Mouse (Mus musculus): ENCODE data around the gene Gm38431. TPM values are rescaled to one million over a fixed set of nuclear protein-coding genes. Genes with fewer than 3 reads are reported as not detected.

Gm38431 gene
- polyA plus RNA-seq, 1 experiment from 2014 or later = 1.6 TPM

DNA sequence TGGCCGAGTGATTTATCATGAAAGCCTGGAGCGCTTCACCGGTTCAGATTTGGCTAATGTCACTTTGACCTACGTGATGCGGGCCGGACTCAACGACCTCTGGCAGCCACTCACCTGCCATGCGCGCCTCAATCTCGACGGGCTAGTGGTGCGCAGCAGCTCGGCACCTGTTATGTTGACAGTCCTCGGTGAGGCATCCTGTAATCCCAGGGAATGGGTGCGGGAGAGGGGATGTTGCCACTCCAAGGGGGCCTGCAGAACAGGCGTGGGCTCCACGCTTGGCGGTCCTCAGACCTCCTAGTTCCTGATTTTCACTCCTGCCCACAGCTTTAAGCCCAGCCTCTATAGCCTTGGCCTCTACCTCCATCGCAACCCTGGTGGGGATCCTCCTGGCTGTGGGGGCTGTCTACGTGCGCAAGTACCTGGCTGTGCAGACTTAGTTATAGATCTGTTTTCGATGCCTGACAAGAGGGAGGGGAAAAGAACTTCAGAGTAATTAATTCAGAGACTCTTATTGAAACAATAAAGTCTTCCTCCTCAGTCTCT is 61.7 kb downstream of the Gm38431 start:
- H3K27me3 ChIP-seq (ENCODE audit: control insufficient read depth, insufficient read depth, low read length) = peaks cover 73% of the 10 kb centered on the region
- WGBS = 23% methylated on average over 22 of the region's 22 CpGs
- H3K9ac ChIP-seq = no peak overlapping the region
- no peak for ATAC-seq (ENCODE audit: low FRiP score)
- H3K4me3 ChIP-seq (replicated peaks; ENCODE audit: low read length) = no peak overlapping the region
- no peak for DNase-seq (ENCODE audit: low spot score)
- H3K4me1 ChIP-seq (replicated peaks; ENCODE audit: control insufficient read depth, insufficient read depth, low read length) = peaks cover 30% of the 10 kb centered on the region
- H3K4me2 ChIP-seq (replicated peaks) = peak overlapping the region; percentile 90
- H3K9me3 ChIP-seq (ENCODE audit: control insufficient read depth, low read length) = no peaks in the 10 kb centered on the region
- no peak overlapping the region for H3K27ac ChIP-seq
- no peaks in the 10 kb centered on the region for H3K36me3 ChIP-seq (replicated peaks; ENCODE audit: control insufficient read depth, insufficient read depth)

DNA sequence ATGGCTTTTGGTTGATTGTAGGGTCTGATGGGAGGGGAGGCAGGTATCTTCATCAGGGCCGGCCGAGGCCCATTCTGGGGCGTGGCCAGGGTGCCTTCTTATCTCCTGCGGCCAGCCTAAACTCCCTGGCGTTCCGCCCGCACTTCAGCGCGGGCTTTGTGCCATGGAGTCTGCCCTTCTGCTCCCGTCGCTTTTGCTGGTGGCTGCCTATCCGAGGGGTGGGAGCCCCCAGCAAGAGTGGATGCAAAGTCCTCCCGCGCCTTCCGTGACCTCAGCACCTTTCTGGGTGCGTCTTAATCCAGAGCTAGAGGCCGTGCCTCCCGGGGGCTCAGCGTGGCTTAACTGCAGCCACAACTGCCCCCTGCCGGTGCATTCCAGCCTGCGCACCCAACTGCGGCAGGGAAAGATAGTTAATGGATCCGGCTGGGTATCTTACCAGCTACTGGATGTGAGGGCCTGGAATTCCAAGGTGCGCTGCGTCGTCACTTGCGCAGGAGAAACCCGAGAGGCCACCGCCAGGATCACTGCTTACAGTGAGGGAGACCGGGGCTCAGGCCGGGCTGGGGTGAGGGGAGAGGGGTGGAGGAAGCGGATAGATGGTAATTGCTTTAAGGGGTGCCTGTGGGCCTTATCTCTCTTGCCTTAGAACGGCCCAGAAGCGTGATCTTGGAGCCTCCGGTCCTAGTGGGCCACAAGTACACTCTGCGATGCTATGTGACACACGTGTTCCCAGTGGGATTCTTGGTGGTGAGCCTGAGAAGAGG is 62.3 kb downstream of the Gm38431 start, which contains the start of gene Icam4:
Icam4 (plus strand) TSS at position 83 of the 764 bp plus-strand sequence.
- Histone ChIP-seq H3K9me3 (ENCODE audit: control insufficient read depth, low read length) (no peaks in the 10 kb centered on the region), H3K36me3 (replicated peaks; ENCODE audit: control insufficient read depth, insufficient read depth) (no peaks in the 10 kb centered on the region), H3K27me3 (ENCODE audit: control insufficient read depth, insufficient read depth, low read length) (peaks cover 66% of the 10 kb centered on the region), H3K4me3 (replicated peaks; ENCODE audit: low read length) (peak within 1 kb of the TSS; percentile 19), H3K4me2 (replicated peaks) (peak within 1 kb of the TSS; percentile 44), H3K9ac (0 out of 2 replicates have a peak within 1 kb of the TSS, but pooled peaks have one; percentile 20), H3K27ac (no peak within 1 kb of the TSS), H3K4me1 (replicated peaks; ENCODE audit: control insufficient read depth, insufficient read depth, low read length) (peaks cover 29% of the 10 kb centered on the region)
- WGBS = 3% methylated on average over 37 of the region's 37 CpGs
- no peak for ATAC-seq (ENCODE audit: low FRiP score)
- peak; percentile 53 for DNase-seq (ENCODE audit: low spot score)

DNA sequence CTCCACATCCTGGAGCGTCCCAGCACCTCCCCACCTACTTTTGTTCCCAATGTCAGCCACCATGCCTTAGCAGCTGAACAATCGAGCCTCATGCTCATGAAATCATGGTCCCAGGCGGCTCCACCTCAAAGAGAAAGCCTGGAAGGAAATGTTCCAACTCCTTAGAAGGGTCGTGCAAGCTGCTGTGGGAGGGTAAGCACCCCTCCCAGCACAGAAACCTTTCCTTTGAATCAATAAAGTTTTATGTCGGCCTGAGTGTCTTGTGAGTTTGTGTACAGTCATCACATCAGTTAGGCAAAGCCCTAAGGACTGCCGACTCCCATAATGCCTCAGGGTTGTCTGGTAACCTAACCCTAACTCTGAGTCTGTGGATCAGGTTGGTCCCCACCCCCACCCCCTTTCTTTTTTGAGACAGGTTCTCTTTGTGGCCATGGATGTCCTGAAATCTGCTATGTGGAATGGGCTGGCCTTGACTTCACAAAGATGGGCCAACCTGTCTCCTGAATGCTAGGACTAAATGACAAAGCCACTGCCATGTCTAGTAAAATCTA is 63.2 kb downstream of the Gm38431 start:
- Histone ChIP-seq H3K4me1 (replicated peaks; ENCODE audit: control insufficient read depth, insufficient read depth, low read length) (peaks cover 29% of the 10 kb centered on the region), H3K4me3 (replicated peaks; ENCODE audit: low read length) (no peak overlapping the region), H3K9ac (no peak overlapping the region), H3K27me3 (ENCODE audit: control insufficient read depth, insufficient read depth, low read length) (peaks cover 58% of the 10 kb centered on the region), H3K9me3 (ENCODE audit: control insufficient read depth, low read length) (no peaks in the 10 kb centered on the region), H3K36me3 (replicated peaks; ENCODE audit: control insufficient read depth, insufficient read depth) (no peaks in the 10 kb centered on the region), H3K4me2 (replicated peaks) (no peak overlapping the region), H3K27ac (no peak overlapping the region)
- ATAC-seq (ENCODE audit: low FRiP score) (no peak), DNase-seq (ENCODE audit: low spot score) (no peak)
- 74% methylated on average over 6 of the region's 6 CpGs for WGBS

GRCm38 (mm10) chr9:21027774-21028290 is 64.0 kb downstream of the Gm38431 start:
- Histone ChIP-seq H3K9ac (no peak overlapping the region), H3K4me1 (replicated peaks; ENCODE audit: control insufficient read depth, insufficient read depth, low read length) (peaks cover 21% of the 10 kb centered on the region), H3K27ac (no peak overlapping the region), H3K9me3 (ENCODE audit: control insufficient read depth, low read length) (no peaks in the 10 kb centered on the region), H3K4me3 (replicated peaks; ENCODE audit: low read length) (no peak overlapping the region), H3K27me3 (ENCODE audit: control insufficient read depth, insufficient read depth, low read length) (peaks cover 50% of the 10 kb centered on the region), H3K36me3 (replicated peaks; ENCODE audit: control insufficient read depth, insufficient read depth) (no peaks in the 10 kb centered on the region), H3K4me2 (replicated peaks) (no peak overlapping the region)
- ATAC-seq (ENCODE audit: low FRiP score) (no peak), DNase-seq (ENCODE audit: low spot score) (no peak)
- 54% methylated on average over 8 of the region's 8 CpGs for WGBS

DNA sequence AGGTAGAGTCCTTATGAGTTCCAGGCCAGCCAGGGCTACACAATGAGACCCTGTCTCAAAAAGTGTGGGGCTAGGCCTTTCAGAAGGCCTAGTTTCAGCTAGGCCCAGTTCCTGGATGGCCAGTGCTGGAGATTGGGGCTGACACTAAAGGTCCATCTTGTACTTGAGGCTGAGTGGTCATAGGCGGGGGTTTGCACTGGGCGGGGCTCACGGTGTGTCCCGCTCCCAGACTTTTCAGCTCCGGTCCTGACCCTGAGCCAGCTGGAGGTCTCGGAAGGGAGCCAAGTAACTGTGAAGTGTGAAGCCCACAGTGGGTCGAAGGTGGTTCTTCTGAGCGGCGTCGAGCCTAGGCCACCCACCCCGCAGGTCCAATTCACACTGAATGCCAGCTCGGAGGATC is 64.9 kb downstream of the Gm38431 start:
- Histone ChIP-seq H3K36me3 (replicated peaks; ENCODE audit: control insufficient read depth, insufficient read depth) (no peaks in the 10 kb centered on the region), H3K4me2 (replicated peaks) (no peak overlapping the region), H3K9me3 (ENCODE audit: control insufficient read depth, low read length) (no peaks in the 10 kb centered on the region), H3K9ac (no peak overlapping the region), H3K27ac (no peak overlapping the region), H3K4me3 (replicated peaks; ENCODE audit: low read length) (no peak overlapping the region), H3K27me3 (ENCODE audit: control insufficient read depth, insufficient read depth, low read length) (peaks cover 43% of the 10 kb centered on the region), H3K4me1 (replicated peaks; ENCODE audit: control insufficient read depth, insufficient read depth, low read length) (peaks cover 12% of the 10 kb centered on the region; the same call in 1 of the 2 replicates)
- 85% methylated on average over 12 of the region's 12 CpGs for WGBS
- ATAC-seq (ENCODE audit: low FRiP score) (no peak), DNase-seq (ENCODE audit: low spot score) (no peak)

GRCm38 (mm10) chr9:21025258-21025810 is 66.5 kb downstream of the Gm38431 start:
- ATAC-seq (ENCODE audit: low FRiP score) (no peak), DNase-seq (ENCODE audit: low spot score) (no peak)
- no peaks in the 10 kb centered on the region for H3K9me3 ChIP-seq (ENCODE audit: control insufficient read depth, low read length)
- no peak overlapping the region for H3K4me3 ChIP-seq (replicated peaks; ENCODE audit: low read length)
- peaks cover 35% of the 10 kb centered on the region for H3K27me3 ChIP-seq (ENCODE audit: control insufficient read depth, insufficient read depth, low read length)
- H3K4me1 ChIP-seq (replicated peaks; ENCODE audit: control insufficient read depth, insufficient read depth, low read length) = peaks cover 9% of the 10 kb centered on the region; the same call in 1 of the 2 replicates
- H3K27ac ChIP-seq = no peak overlapping the region
- WGBS = 70% methylated on average over 19 of the region's 19 CpGs
- no peak overlapping the region for H3K4me2 ChIP-seq (replicated peaks)
- no peak overlapping the region for H3K9ac ChIP-seq
- no peaks in the 10 kb centered on the region for H3K36me3 ChIP-seq (replicated peaks; ENCODE audit: control insufficient read depth, insufficient read depth)

DNA sequence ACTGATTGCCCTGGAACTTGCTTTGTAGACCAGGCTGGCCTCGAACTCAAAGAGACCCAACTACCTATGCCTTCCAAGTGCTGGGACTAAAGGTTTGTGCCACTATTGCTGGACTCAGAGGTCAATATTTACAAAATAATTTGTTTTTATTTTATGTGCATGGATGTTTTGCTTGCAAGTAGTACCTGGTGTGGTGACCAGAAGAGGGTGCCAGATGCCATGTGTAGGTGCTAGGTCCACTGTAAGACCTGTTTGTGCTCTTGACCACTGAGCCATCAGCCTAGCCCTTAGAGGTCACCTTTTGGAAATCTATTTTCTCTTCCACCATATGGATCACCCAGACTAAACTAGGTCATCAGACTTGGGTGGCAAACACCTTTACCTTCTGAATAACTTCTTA is 69.1 kb downstream of the Gm38431 start:
- DNase-seq (ENCODE audit: low spot score) (no peak), ATAC-seq (ENCODE audit: low FRiP score) (no peak)
- WGBS = 82% methylated on average over 1 of the region's 1 CpGs

GRCm38 (mm10) chr9:21022288-21022687 is 69.5 kb downstream of the Gm38431 start:
- H3K4me2 ChIP-seq (replicated peaks) = no peak overlapping the region
- peaks cover 28% of the 10 kb centered on the region for H3K27me3 ChIP-seq (ENCODE audit: control insufficient read depth, insufficient read depth, low read length)
- ATAC-seq (ENCODE audit: low FRiP score) = no peak
- H3K27ac ChIP-seq = no peak overlapping the region
- WGBS = 64% methylated on average over 6 of the region's 6 CpGs
- no peaks in the 10 kb centered on the region for H3K4me1 ChIP-seq (replicated peaks; ENCODE audit: control insufficient read depth, insufficient read depth, low read length)
- no peaks in the 10 kb centered on the region for H3K9me3 ChIP-seq (ENCODE audit: control insufficient read depth, low read length)
- no peak overlapping the region for H3K9ac ChIP-seq
- no peaks in the 10 kb centered on the region for H3K36me3 ChIP-seq (replicated peaks; ENCODE audit: control insufficient read depth, insufficient read depth)
- no peak overlapping the region for H3K4me3 ChIP-seq (replicated peaks; ENCODE audit: low read length)
- no peak for DNase-seq (ENCODE audit: low spot score)

More for the DNA sequence above, 69.1 kb downstream of the Gm38431 start:
- Histone ChIP-seq H3K9ac (no peak overlapping the region), H3K4me1 (replicated peaks; ENCODE audit: control insufficient read depth, insufficient read depth, low read length) (no peaks in the 10 kb centered on the region), H3K4me2 (replicated peaks) (no peak overlapping the region), H3K27me3 (ENCODE audit: control insufficient read depth, insufficient read depth, low read length) (peaks cover 24% of the 10 kb centered on the region), H3K4me3 (replicated peaks; ENCODE audit: low read length) (no peak overlapping the region), H3K36me3 (replicated peaks; ENCODE audit: control insufficient read depth, insufficient read depth) (no peaks in the 10 kb centered on the region), H3K27ac (no peak overlapping the region), H3K9me3 (ENCODE audit: control insufficient read depth, low read length) (no peaks in the 10 kb centered on the region)

- H3K36me3 ChIP-seq (replicated peaks; ENCODE audit: control insufficient read depth, insufficient read depth) = no peaks in the 10 kb centered on the region
- no peaks in the 10 kb centered on the region for H3K9me3 ChIP-seq (ENCODE audit: control insufficient read depth, low read length)
- 76% methylated on average over 3 of the region's 3 CpGs for WGBS
- peaks cover 30% of the 10 kb centered on the region for H3K27me3 ChIP-seq (ENCODE audit: control insufficient read depth, insufficient read depth, low read length)
- H3K4me3 ChIP-seq (replicated peaks; ENCODE audit: low read length) = no peak overlapping the region
- no peak overlapping the region for H3K4me2 ChIP-seq (replicated peaks)
- DNase-seq (ENCODE audit: low spot score) (no peak), ATAC-seq (ENCODE audit: low FRiP score) (no peak)
- H3K9ac ChIP-seq = no peak overlapping the region
- no peak overlapping the region for H3K27ac ChIP-seq
- H3K4me1 ChIP-seq (replicated peaks; ENCODE audit: control insufficient read depth, insufficient read depth, low read length) = no peaks in the 10 kb centered on the region
Measured at GRCm38 (mm10) chr9:21021363-21021762, 70.4 kb downstream of the Gm38431 start.

All from hindbrain, embryonic 14.5 days (tissue).